Mouse (Mus musculus): Measurements from ENCODE around the gene Maml1. TPM values are rescaled to one million over a fixed set of nuclear protein-coding genes. Genes with fewer than 3 reads are reported as not detected.
A peak's percentile ranks its signal among the peaks of the same experiment; 100 is the strongest.

Gene Maml1
- polyA plus RNA-seq, 1 experiment, result 6.3 TPM

DNA sequence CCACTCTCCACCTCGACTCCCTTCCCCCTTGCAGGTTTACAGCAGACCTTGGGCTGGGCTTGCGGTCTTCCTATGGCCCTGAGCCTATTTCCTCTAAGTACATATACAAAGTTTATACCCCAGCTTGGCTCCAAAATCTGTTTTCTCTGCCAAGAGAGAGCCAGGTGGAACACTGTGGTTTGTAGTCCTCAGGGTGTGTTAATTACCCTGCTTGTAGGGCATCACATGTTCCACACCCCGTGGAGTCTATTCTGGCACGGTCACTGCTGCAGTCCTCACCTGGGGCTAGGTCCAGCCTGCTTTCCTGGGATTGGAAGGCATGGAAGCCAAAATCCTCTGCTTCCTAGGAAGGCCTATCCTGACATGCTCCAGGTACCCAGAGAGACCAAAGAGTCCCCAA lies 64.4 kb downstream of the Maml1 start:
- peaks cover 8% of the 10 kb centered on the region; the same call in 1 of the 2 replicates for H3K4me1 ChIP-seq (ENCODE audit: control insufficient read depth, insufficient read depth, low read length)
- TF ChIP-seq POLR2A (IDR thresholded peaks at IDR 0.05; ENCODE audit: extremely low read depth, insufficient read depth, low read length) (no peak), CTCF (IDR thresholded peaks at IDR 0.05; ENCODE audit: extremely low read depth, insufficient read depth, low read length) (no peak)
- H3K27ac ChIP-seq (ENCODE audit: insufficient read depth, low read length), result no peak overlapping the region
- H3K4me3 ChIP-seq (ENCODE audit: insufficient read depth, low read length), result no peak overlapping the region

DNA sequence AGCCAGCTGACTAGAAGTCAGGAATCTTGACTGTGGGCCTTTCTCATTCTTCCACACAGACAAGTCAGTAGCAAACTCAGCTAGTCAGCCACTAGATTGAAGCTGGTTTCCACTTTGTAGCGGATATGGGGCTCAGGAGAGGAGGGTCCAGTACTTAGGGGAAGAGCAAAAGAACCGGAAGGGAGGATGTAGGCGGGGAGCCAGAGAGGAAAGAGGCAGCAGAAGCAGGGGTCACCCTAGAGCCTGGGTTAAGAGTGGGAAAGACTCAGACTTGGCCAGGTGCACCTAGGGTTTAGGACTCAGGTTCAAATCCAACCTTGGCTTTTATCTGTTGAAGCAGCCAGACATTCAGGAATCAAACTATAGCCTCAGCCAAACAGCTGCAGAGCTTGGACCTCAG lies 64.9 kb downstream of the Maml1 start:
- Histone ChIP-seq H3K4me3 (ENCODE audit: insufficient read depth, low read length) (peak overlapping the region; percentile 98; the same call in 1 of the 2 replicates), H3K4me1 (ENCODE audit: control insufficient read depth, insufficient read depth, low read length) (peaks cover 8% of the 10 kb centered on the region; the same call in 1 of the 2 replicates), H3K27ac (ENCODE audit: insufficient read depth, low read length) (no peak overlapping the region)
- TF ChIP-seq POLR2A (IDR thresholded peaks at IDR 0.05; ENCODE audit: extremely low read depth, insufficient read depth, low read length) (no peak), CTCF (IDR thresholded peaks at IDR 0.05; ENCODE audit: extremely low read depth, insufficient read depth, low read length) (no peak)

DNA sequence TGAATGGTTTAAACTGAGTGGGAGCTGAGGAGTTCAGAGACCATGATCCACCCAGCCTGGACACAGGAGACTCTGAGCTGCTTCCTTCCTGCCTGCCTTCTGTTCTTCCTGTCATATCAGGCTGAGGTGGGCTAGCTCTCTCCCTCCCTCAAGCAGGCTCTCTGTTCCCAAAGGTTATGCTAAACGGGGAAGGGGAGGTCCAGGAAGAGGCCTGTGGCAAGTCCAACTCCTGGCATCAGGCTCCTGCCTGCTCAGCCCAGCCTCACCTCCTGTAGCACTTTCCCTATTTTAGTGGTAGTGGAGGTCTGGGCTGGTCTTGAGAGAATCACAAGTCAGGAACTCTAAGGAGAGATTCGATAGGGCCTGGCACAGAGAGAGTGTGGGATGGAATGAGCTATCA lies 65.7 kb downstream of the Maml1 start:
- Histone ChIP-seq H3K27ac (ENCODE audit: insufficient read depth, low read length) (no peak overlapping the region), H3K4me1 (ENCODE audit: control insufficient read depth, insufficient read depth, low read length) (peaks cover 8% of the 10 kb centered on the region; the same call in 1 of the 2 replicates), H3K4me3 (ENCODE audit: insufficient read depth, low read length) (peak overlapping the region; percentile 98)
- TF ChIP-seq CTCF (IDR thresholded peaks at IDR 0.05; ENCODE audit: extremely low read depth, insufficient read depth, low read length), result no peak
- TF ChIP-seq POLR2A (IDR thresholded peaks at IDR 0.05; ENCODE audit: extremely low read depth, insufficient read depth, low read length), result no peak

DNA sequence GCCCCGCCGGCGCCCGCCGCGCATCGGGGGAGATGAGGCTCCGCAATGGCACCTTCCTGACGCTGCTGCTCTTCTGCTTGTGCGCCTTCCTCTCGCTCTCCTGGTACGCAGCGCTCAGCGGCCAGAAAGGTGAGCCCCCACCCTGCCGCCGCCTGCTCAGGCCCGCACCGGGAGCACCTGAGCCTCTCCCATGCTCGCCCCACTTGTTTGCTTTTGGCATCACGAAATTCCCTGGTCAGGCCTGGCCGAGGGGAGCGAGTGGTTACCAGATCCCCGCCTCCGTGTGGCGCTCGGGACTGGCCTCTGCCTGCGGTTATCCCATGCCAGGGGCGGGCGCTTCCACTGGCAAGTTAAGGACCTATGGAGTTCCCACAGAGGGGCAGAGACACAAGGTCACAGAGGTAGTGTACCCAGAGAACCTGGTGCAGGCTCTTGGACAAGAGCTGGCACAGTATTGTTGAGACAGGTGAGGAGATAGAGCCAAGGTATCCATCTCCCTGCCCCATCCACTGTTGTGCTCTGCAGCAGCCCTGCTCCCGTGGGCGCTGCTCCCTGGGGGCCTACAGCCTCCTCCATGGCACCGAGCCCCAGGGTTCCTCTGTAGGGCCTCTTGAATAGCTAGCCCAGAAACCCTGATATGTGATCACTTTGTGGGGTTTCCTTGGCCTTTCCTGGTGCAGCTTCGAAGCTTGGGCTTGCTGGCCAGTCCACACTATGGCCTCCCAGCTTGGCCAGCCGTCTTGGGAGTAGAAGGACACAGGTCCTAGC lies 66.3 kb downstream of the Maml1 start:
- H3K4me3 ChIP-seq (ENCODE audit: insufficient read depth, low read length), result peak overlapping the region; percentile 98
- H3K4me1 ChIP-seq (ENCODE audit: control insufficient read depth, insufficient read depth, low read length), result peaks cover 8% of the 10 kb centered on the region; the same call in 1 of the 2 replicates
- TF ChIP-seq CTCF (IDR thresholded peaks at IDR 0.05; ENCODE audit: extremely low read depth, insufficient read depth, low read length) (no peak), POLR2A (IDR thresholded peaks at IDR 0.05; ENCODE audit: extremely low read depth, insufficient read depth, low read length) (no peak)
- peak overlapping the region; percentile 73; the same call in 1 of the 2 replicates for H3K27ac ChIP-seq (ENCODE audit: insufficient read depth, low read length)

DNA sequence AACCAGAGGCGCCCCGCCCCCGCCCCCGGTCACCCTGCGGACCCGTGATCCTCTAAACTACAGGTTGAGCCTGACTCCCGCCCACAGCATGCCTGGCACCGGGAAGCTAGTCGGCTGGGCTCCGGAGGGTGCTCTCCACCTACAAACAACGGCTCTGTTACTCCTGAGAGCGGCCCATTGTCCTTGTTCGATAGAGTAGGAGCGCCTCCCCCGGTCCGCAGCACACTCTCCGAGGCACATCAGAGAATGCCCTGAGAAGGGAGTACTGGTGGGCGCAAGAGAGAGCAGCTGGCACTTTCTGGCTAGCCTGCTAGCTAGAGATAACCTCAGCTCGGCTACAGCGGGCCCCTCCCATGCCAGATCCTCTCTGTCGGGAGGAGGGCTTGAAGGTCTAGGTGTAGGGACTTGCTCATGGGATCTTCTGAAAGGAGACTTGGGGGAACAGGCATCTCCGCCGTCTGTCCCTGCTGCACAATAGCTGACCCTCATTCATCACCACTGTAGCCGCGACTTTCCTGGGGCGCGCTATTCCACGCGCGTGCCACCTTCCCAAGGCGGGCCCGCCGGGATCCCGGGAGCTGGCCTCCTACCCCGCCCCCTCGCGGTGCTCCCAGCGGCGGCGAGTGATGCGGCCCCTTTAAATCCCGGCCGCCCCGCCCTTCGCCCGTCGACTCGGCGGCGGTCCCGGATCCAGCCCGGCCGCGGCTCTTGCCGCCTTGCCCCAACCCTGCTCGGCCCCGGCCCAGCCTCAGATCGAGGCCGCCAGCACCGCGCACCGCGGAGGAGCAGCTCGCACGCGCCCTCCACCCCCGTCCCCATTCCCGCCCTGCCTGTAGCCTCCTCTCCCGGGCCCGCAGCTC lies 67.2 kb downstream of the Maml1 start:
- Histone ChIP-seq H3K27ac (ENCODE audit: insufficient read depth, low read length) (0 out of 2 replicates have a peak overlapping the region, but pooled peaks have one; percentile 2), H3K4me1 (ENCODE audit: control insufficient read depth, insufficient read depth, low read length) (peaks cover 8% of the 10 kb centered on the region; the same call in 1 of the 2 replicates), H3K4me3 (ENCODE audit: insufficient read depth, low read length) (peak overlapping the region; percentile 98)
- TF ChIP-seq CTCF (IDR thresholded peaks at IDR 0.05; ENCODE audit: extremely low read depth, insufficient read depth, low read length), result no peak
- 0 out of 2 replicates have a peak, but pooled peaks have one; percentile 7 for TF ChIP-seq POLR2A (IDR thresholded peaks at IDR 0.05; ENCODE audit: extremely low read depth, insufficient read depth, low read length)

DNA sequence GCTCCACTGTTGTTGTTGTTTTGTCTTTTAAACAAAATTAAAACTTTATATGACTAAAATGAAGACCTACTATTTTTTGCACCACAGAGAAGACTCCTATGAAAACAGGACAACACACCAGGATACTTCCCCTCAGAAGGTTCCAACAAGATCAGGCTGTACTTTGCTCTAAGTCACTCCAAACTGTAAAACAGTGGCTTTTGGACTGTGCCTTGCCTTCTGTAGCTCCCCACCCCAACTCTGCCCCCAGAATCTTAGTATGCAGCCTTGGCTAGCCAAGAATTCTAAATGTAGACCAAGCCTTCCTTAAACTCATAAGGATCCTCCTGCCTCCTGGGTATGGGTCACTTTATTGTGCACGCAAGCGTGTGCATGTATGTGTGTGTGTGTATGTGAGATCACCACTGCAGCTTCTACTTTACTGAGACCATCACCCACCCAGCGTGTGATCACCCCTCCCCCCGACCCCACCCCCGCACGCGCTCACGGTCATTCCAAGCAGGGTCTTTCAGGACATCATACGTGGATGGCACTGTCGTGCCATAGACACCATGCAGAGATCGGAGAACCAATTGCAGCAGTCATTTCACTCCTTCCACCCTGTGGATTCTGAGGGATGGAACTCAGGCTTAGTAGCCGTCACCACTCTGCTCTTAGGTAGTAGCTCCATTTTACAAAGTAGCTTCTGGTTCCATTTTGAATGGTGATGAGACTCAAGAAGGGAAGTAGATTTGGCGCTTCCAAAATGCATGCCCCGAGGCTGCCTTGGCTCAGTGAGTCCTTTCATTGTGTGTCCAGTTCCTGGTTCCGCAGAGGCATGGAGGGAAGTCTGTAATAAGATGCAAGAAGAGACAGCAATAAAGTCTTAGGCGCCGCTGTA lies 68.1 kb downstream of the Maml1 start:
- no peak overlapping the region for H3K27ac ChIP-seq (ENCODE audit: insufficient read depth, low read length)
- H3K4me1 ChIP-seq (ENCODE audit: control insufficient read depth, insufficient read depth, low read length), result peaks cover 8% of the 10 kb centered on the region; the same call in 1 of the 2 replicates
- TF ChIP-seq POLR2A (IDR thresholded peaks at IDR 0.05; ENCODE audit: extremely low read depth, insufficient read depth, low read length) (no peak), CTCF (IDR thresholded peaks at IDR 0.05; ENCODE audit: extremely low read depth, insufficient read depth, low read length) (no peak)

DNA sequence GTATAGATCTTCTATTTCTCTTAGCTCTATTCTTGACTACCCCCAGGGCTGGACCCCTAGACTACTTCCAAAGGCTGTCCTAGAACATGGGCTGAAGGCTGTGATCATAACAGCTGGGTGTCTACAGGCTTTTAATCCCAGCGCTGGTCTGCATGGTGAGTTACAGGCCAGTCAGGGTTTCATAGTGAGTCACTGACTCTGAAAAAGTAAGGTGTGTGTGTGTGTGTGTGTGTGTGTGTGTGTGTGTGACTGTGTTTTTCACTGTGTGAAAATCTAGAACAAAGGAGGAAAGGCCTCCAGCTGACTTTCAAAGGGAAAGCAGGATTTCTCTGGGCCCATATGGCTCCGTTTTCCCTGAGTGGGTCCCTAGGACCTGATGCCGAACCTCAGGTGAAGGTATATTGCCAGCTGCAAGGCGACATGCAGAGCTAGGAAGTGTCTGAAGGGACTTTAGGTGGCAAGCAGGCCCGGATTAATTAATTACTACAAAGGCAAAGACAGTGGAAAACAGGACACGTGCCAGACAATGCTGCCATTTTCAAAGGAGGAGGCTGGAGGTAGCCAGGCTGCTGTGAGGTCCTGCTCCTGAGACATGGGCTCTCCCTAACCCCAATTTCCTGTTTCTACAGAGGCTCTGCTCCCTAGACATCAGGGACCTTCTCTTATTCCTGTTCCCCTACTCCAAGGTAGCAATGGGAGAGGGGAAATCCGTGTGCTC lies 69.4 kb downstream of the Maml1 start:
- Histone ChIP-seq H3K4me3 (ENCODE audit: insufficient read depth, low read length) (no peak overlapping the region), H3K27ac (ENCODE audit: insufficient read depth, low read length) (no peak overlapping the region), H3K4me1 (ENCODE audit: control insufficient read depth, insufficient read depth, low read length) (peaks cover 8% of the 10 kb centered on the region; the same call in 1 of the 2 replicates)
- TF ChIP-seq POLR2A (IDR thresholded peaks at IDR 0.05; ENCODE audit: extremely low read depth, insufficient read depth, low read length) (no peak), CTCF (IDR thresholded peaks at IDR 0.05; ENCODE audit: extremely low read depth, insufficient read depth, low read length) (no peak)

More for the DNA sequence above, 68.1 kb downstream of the Maml1 start:
- peak overlapping the region; percentile 98 for H3K4me3 ChIP-seq (ENCODE audit: insufficient read depth, low read length)

DNA sequence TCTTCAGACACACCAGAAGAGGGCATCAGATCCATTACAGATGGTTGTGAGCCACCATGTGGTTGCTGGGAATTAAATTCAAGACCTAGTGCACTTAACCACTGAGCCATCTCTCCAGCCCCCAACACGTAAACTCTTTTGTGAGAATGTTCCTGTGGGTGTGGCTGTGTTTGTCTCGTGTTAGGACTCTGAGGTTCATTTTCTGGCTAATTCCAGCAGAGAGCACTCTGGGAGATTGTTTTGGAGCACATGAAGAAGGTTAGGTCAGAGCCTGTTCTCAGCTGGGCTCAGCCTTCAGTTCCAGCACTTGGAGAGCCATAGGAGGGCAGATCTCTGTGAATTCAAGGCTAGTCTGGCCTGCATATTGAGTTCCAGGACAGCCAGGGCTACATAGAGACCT lies 72.3 kb downstream of the Maml1 start:
- no peak for TF ChIP-seq CTCF (IDR thresholded peaks at IDR 0.05; ENCODE audit: extremely low read depth, insufficient read depth, low read length)
- no peak for TF ChIP-seq POLR2A (IDR thresholded peaks at IDR 0.05; ENCODE audit: extremely low read depth, insufficient read depth, low read length)
- Histone ChIP-seq H3K4me1 (ENCODE audit: control insufficient read depth, insufficient read depth, low read length) (0 out of 2 replicates have a peak, but pooled peaks cover 5% of the 10 kb centered on the region), H3K4me3 (ENCODE audit: insufficient read depth, low read length) (no peak overlapping the region), H3K27ac (ENCODE audit: insufficient read depth, low read length) (no peak overlapping the region)

Measured in cortical plate, adult 2 months (tissue).